Mouse (Mus musculus): ENCODE measurements at regions not wholly inside any gene's neighbourhood (a gene's known extent, or its start where the extent isn't known, plus 50 kb on each side); places are given as distances from the start of the nearest gene placed in this dataset.

DNA sequence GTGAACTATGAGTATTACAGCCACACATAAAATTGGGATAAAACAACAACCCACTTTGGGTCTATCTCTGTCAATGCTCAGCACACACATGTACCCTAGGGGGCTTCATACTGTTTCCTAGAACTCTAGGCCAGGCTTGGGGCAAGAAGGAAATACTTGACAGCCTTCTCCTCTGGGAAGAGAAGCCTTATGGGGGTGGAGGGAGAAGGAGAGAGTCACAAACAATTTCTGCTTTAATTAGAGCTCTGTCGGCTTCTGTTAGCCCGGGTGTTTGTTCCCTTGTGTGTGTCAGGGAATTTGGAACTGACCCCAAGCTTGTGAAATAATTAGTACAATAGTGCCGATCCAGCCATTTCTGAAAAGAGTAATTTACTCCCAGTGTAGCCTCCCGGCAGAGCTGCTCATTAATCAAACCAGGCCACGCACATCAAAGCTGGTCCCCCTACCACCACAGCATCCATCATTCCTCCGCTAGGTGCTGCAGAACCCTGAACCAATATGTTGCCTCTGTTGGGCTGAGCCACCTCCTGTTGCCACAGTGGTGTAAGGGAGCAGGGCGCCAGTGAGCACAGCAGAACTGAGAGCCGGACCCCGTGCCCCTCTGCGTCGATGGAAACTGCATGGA lies 307.3 kb downstream of the Tmem114 start:
- in situ Hi-C loops (cut with MboI, MseI): no loop called here

DNA sequence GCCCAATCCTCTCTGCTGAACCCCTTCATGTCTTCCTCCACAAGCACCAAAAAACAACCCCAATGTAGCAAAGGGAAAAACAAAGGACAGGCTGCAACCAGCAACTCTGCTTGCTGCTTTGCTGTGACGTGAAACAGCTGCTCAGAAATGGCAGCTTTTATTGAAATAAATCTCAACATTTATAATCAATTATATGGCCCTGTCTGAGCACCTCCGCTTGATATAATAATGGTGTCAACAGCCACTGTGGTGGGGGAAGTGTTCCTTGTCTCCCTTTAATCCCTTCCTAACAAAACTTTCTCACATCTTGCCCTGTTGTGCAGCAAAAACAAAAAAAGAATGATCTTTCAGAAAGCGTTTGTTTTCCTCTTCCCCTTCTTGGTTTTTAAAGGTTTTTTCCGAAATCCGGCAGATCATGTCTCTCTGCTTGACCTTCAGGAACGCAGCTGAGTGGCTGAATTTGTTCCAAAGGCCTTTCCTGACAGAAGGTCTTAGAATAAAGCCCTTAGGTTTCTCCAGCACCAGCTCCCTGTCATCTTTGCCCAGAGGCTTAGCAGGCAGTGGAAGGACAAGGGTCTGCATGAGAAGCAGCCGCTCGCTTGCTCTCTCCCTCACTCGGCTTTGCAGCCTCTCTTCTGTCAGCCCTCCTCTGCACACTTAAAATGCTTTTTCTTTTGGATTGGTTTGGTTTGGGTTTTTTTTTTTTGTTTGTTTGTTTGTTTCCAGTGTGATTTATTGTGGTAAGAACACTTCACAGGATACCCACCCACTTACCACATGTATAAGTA lies 313.4 kb downstream of the Tmem114 start:
- in situ Hi-C loops (cut with MboI, MseI): no loop called here

DNA sequence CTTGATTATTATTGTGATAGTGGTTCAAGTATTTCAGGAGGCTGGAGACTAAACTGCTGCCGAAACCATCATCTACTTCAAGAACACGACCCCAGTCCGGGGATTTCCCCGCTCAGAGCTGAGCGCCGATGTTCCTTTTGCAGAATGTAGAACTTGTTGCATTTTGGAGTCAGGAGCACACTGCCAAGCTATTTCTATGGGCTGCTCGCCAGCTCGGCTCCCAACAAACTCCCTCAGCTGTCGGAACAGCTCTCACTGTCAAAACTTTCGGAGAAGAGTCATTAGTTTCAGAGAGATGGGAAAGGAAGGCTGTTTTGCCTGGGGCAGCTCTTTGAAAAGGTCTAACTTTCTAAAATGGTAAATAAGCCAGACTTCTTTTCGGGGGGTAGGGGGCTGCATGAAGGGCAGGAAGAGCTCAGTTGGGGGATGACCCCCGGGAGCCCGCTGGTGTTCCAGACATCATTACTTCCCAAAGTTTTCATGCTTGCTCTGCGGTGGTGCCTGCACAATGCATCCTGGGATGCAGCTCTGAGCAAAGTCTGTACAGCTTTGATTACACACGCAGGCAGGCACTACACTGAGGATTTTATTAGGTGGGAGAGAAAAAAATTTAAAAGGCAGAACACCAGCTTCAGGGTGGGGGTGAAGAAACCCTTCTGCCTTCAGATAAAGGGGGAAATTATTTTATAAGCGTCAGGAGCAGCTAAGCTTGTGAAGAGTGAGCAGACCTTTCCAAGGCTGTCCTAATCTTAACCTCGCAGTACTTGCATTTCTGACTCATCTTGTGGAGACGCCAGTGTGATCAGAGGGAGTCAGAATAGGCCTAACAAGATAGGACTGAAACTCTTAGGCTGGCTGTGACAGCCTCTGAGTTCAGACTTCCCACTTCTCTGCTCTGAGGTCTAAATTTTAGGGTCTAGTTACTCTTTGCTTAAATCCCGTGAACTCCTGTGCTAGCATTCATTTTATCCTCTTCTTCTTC lies 316.5 kb downstream of the Tmem114 start:
- in situ Hi-C loops (cut with MboI, MseI): no loop called here

DNA sequence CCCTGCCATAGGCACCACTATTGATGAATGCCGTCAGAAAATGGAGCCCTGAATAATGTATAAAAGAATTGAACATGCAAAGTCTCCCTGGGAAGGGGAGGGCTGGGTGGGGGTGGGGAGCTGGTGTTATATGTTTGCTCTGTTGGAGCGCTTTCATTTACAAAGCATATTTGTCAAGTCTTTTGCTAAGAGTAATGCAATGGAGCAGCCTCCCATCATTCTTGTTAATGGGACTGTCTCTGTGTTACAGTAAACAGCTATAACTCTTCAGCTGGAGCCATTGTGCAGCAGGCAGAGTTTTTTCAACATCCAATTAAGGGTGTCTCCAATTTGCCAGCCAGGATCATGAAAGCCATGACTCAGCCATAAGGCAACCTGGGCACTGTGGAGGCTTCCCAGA lies 345.9 kb downstream of the Tmem114 start:
- in situ Hi-C loops (cut with MboI, MseI): no loop called here

DNA sequence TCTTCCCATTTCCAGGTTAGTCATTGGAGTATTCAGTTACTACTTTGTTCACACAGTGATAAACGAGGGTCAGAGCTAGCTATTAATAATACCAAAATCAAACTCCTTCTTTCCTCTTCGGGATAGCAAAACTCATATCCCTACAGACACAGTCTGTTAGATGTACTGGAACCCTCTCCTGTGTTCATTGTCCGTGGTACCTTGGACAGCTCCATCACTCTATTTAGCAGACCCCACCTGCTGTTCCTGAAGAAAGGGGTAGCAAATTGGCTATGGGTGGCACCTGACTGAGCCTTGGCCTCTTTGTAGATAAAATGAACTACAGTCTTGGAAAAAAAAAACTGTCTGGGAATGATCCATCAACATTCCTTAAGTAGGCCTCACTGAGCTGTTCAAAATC lies 346.5 kb downstream of the Tmem114 start:
- in situ Hi-C loops (cut with MboI, MseI): no loop called here

DNA sequence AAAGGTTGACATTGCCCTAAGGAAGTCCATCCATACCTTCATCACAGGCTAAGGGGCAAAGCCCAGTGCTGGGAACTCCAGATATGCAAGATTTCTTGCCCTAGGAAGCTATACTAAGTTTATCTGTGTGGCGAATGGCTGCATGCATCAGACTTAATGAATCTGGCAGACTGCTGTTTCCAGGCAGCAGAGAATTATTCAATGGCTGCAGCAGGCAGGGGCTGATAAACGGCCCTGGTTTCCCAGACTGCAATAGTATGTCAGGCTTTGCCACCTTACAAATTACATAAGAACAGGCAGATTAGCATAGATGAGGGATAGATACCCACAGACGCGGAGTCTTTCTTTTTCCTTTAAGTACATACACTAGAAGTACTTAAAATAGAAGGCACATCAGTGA lies 350.2 kb downstream of the Tmem114 start:
- in situ Hi-C loops (cut with MboI, MseI): no loop called here

DNA sequence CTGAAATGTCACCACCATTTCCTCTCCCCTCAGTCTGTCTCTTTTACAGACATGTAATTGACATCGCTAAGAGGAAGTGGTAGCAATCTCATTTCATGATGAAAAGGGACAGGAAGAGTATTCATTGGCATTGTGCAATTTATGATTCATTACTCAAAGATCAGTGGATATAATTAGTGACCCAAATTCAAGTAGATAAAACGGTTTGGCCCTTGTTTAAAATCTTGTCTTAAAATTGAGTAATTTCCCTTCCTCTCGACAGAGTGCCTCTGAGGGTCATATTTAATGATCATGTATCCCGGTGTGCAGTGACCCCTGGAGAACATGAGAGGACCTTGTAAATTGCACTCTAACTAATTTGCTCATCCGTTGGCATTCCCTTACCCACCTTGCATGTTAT lies 371.0 kb downstream of the Tmem114 start:
- in situ Hi-C loops (cut with MboI, MseI): no loop called here

DNA sequence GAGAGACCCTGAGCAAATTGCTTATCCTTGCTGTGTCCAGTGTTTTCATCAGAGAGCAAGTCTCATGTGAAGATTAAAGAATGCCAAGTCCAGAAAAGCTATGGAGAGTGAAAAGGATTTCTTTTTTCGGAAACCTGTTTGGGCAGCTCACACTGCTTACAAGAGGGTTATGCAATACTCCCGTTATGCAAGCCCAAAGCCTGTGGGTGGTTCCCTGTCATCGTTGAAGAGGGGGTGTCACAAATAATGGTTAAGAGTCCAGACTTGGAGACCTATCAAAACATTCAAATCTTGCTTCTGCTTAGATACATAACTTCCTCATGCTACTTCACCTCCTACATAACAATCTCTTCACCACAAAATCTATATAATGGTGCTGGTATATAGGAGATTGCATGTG lies 416.0 kb downstream of the Tmem114 start:
- in situ Hi-C loops (cut with MboI, MseI): no loop called here

DNA sequence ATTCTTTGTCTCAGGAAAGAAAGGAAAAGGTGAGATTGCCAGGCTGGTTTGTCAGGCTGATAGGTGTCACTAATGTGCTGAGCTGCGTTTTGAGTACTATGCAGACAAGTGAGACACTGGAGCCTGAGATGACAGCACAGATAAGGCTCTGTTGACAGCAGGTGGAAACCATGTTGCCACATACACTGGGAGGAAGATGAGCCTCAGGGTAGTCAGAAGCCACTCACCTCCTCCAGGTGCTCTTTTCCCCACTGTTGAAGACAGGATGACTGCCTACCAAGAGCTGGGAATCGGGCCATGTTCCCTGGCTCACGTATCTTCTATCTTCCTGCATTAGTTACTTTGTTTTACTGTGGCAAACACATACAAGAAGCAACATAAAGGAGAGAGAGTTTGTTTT lies 418.3 kb downstream of the Tmem114 start:
- in situ Hi-C loops (cut with MboI, MseI): no loop called here

DNA sequence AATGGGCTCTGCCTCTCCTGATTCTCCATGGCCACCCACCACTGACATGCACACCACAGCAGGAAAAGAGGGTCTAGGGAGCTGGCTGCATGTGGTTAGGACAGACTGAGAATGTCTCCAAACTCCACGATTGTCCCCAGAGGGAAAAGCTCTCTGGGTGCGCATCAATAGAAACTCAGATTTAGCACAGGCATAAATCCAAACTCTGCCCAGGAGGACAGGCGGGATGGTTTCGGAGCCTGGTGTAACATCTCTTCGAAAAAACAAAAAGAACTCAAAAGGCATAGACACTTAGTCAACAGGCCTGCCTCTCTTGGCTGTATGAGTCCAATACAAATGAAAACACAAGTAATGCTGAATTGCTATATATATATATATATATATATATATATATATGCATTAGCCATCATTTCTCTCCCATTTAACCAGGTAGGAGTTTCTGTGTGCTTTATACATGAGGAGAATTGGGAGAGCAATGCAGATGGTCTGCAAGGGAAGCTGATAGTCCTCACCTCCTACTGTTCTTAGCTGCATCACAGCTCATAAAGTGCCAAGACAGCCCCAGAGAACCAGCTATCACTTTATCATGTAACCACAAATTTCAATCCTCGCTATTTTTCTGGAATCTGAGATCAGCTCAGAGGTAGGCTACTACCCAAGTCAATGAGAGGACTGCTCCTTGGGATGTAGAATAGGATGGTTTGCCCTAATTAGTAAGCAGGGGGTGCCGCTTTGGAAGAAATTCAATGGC lies 422.4 kb downstream of the Tmem114 start:
- in situ Hi-C loops (cut with MboI, MseI): no loop called here

DNA sequence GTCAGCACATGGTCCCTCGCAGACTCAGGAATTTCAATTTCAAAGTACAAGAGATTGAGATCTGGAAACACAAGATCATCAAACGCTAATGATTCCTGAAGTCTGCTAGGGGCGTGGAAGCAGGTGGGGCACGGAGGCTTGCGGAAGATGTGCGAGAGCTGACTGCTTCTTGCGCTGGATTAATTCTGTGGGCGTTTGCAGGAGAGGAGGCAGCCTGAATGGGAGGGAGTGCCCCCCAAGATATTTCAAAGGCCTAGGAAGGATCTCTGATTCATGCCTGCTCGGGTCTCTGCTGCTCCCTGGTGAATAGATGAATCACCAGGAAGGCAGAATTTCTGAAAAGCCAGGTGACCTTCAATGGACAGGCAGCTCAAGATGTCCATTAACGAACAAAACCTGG lies 442.1 kb downstream of the Tmem114 start:
- in situ Hi-C loops (cut with MboI, MseI): no loop called here

DNA sequence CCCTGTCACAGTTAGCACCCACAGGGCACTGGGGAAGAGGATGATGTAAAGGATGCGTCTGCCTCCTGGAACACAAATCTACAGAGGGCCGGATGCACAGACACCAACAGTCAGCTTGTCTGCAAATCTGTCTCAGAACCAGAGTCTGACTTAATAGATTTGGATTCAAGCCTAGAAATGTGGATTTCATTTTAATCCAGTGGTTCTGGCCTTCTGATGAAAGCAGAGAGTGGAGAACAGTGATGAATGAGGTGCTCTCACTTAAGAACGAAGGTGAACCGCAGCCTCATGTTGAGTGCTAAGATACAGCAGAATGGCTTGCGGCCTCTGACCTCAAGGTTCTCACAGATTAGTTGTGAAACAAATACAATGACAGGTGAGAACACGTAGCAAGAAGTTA lies 446.5 kb downstream of the Tmem114 start:
- in situ Hi-C loops (cut with MboI, MseI): loop anchor here (10.0 kb wide), 1 partner anchor 886 kb away; no protein-coding TSS in a partner anchor

DNA sequence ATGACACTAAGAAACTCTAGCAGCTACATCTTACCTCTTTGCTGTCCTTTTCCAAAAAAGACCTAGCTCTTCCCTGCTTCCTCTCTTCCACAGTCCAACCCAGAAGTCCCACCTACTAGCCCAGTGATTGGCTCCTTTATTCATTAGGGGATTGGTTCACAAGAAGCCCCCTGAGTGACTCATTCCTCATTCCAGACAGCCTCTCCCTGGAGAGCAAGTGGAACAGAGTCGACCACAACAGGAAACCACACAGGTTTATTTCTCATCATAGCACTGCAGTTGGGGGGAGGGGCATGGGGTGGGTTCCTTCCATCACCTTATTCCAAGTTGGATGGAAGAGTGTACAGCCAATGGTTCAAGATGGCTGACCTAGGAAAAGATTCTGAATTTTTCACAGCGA lies 473.3 kb downstream of the Tmem114 start:
- in situ Hi-C loops (cut with MboI, MseI): no loop called here

DNA sequence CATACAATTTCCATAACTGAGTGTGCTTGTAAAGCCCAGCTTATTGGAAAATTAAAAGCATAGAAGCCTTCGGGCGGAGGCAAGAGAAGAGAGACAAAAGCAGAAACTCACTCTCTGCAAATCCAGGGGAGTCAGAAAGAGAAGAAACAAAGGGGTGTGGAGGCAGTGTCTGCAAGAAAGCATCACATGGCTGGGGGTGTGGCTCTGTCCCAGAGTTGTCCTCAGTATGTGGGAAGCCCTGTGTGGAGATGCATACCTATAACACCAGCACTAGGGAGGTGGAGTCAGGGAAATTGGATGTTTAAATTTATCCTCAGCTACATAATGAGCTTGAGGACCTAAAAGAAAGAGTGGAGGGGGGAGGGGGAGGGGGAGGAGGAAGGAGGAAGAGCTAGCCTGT lies 482.6 kb downstream of the Tmem114 start:
- in situ Hi-C loops (cut with MboI, MseI): no loop called here

DNA sequence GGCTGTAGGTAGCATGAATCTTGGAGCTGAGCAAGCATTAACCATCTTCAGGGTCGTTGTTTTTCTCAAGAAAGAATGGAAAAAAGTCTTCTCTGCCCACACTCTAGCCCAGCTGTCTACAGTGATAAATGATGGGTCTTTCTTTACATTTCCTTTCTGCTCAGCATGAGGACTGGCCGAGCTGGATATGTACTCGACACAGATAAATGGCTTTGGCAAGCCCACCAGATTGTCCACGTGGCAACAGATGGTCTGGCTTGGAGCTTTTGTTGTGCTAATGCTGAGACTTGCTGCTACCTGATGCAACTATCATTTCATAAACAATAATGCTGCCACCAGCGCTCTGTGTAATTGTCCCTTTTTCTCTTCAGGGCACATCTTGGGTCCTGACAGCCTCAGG lies 487.8 kb downstream of the Tmem114 start:
- in situ Hi-C loops (cut with MboI, MseI): no loop called here

DNA sequence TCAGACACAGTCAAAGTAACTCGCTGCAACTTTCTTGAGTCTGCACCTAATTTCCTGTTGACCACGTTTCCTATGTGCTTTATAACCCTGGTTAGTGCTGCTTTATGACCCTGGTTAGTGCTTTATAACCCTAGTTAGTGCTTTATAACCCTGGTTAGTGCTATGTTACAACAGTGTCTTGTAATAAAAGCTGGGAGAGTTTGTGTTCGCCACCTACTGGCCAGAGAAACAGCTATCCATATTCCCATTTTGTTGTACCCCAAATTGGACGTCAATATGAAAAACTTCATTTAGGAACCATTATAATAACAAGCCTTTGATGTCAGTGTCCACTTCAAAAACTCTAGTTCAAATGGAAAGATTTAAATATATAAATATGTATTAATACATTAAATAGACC lies 492.6 kb downstream of the Tmem114 start:
- in situ Hi-C loops (cut with MboI, MseI): no loop called here

DNA sequence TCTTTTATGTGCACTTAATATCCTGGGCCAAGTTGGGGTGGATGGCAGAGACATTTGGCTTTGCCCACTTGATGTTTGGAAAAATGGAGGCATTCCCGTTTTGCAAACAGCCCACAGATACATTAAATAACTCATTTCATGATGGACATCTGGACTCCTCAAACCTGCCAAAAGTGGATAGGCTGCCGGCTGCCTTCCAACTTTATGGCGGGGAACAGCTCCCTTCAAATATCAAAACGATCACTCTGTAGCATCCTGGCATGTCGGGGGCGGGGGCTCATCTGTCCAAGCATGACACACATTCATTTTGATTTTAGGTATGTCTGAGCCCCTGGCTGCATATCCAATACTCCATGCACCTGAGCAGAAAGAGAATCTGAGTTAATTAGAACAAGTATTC lies 493.3 kb downstream of the Tmem114 start:
- in situ Hi-C loops (cut with MboI, MseI): no loop called here

DNA sequence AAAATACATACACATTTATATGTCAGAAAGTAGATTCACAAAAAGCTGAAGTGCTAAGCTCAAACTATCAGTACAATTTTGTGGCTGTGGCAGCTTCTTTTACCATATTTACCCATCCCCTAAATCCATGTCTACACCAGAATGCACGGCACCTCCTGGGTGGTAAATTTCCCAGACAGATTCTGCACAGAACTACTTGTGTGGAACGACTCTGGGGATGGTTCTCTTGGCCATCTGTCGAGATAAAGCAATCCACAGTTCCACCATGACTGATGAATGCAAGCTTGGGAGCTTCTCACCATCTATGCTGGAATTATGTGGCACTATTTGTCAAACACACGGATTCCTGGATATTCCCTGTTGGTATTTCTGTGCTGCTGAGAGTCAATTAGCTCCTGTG lies 495.8 kb downstream of the Tmem114 start:
- in situ Hi-C loops (cut with MboI, MseI): no loop called here

DNA sequence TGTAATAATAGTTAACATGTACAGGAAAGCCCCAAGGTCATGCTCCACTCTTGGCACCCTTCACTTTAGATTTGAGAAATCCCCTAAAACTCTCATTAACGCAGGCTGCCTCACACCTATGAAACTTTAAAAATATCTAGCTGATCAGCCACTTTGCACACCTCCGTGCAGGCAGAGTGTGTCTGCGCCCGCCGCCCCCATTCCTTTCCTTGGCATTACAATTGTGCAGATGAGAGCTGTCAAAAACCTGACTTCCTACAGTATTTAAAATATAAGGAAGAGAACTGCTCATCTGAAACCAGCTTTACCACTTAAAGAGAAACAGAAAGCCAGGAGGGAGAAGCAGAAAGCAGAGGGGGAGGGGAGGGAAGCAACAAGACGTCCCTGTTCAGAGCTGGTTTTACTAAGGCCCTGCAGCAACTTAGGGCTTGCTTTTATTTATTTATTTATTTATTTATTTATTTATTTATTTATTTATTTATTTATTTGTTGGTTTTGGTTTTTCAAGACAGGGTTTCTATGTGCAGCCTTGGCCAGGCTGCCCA lies 496.5 kb downstream of the Tmem114 start:
- in situ Hi-C loops (cut with MboI, MseI): no loop called here

DNA sequence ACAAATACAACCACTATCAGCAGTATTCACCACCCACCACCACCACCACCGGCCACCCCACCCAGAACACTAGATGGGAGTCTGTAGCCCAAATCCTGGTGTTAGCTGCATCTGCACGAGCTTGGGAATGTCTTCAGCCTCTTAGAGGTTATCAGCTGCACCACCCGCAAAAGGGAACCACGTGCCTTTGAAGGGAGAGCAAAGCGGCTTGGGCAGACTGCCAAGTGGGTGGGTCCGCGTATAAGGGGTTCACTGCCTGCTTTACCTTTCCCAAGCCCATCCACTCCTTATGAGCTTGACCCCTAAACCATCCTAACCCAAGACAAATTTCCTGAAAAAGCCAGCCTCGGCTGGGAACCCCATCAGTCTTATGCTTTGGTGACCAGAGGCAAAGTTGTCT lies 497.2 kb downstream of the Tmem114 start:
- in situ Hi-C loops (cut with MboI, MseI): no loop called here

DNA sequence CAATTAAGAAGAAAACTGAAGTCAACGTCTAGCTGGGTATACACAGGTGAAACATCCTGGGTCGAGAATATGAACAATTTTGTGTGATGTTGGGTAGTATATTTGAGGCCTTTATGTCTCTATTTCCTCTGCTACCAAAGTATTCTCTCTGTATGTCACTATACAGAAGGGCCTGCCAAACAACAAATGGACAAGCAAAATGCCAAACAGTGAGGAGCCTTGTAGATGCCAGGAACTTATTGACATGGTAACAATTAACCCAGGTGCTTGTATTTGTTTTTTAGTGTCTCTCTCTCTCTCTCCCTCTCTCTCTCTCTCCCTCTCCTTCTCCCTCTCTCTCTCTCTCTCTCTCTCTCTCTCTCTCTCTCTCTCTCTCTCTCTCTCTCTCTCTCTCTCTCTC lies 529.1 kb downstream of the Tmem114 start:
- in situ Hi-C loops (cut with MboI, MseI): no loop called here
